Mouse (Mus musculus) heart, embryonic 16.5 days (tissue): ENCODE data around the gene Bicc1. TPM values are rescaled to one million over a fixed set of nuclear protein-coding genes. Genes with fewer than 3 reads are reported as not detected.

Experiments
- ATAC-seq: fragments of 200-750 bp; cut with Nextera tagmentation; replicated peaks from 2 replicates; pipeline ENCODE4 v1.8.0; 2017; ENCODE audit warnings: moderate number of reproducible peaks; ENCODE audit not compliant: insufficient read depth, low FRiP score; ENCODE audit errors: extremely low read depth
- H3K27ac ChIP-seq: fragments of 300-500 bp; sonication (generic); 2 replicates; pipeline ENCODE4 v1.5.1; 2014; ENCODE audit warnings: mild to moderate bottlenecking, low read length, control low read depth, moderate library complexity
- H3K27me3 ChIP-seq: fragments of 300-500 bp; sonication (generic); 2 replicates; pipeline ENCODE4 v1.6.1; 2014; ENCODE audit warnings: low read length, mixed read lengths; ENCODE audit not compliant: control insufficient read depth, insufficient read depth
- H3K36me3 ChIP-seq: fragments of 300-500 bp; sonication (generic); 2 replicates; pipeline ENCODE4 v1.6.1; 2014; ENCODE audit not compliant: control insufficient read depth, insufficient read depth
- H3K4me1 ChIP-seq: fragments of 300-500 bp; sonication (generic); 2 replicates; pipeline ENCODE4 v1.6.1; 2014; ENCODE audit warnings: low read length, mixed read lengths; ENCODE audit not compliant: control insufficient read depth, insufficient read depth
- H3K4me2 ChIP-seq: fragments of 300-500 bp; sonication (generic); 2 replicates; pipeline ENCODE4 v1.6.1; 2014; ENCODE audit warnings: low read depth, mild to moderate bottlenecking, control low read depth, low read length
- H3K4me3 ChIP-seq: fragments of 300-500 bp; sonication (generic); 2 replicates; pipeline ENCODE4 v1.5.1; 2014; ENCODE audit warnings: mild to moderate bottlenecking, control low read depth, low read length
- H3K9ac ChIP-seq: fragments of 300-500 bp; sonication (generic); 2 replicates; pipeline ENCODE4 v1.6.1; 2014; ENCODE audit warnings: low read length, control low read depth
- H3K9me3 ChIP-seq: fragments of 300-500 bp; sonication (generic); replicated peaks from 2 replicates; pipeline ENCODE4 v1.6.1; 2016; ENCODE audit warnings: low read length; ENCODE audit not compliant: control insufficient read depth
- WGBS: fragments of 180-500 bp; shearing (Covaris S2); extraction: QIAGEN DNeasy Blood & Tissue Kit; methylation state at CpG from one replicate; pipeline ENCODE4 v1.1.7; 2014; 5-methylcytosine and 5-hydroxymethylcytosine counted together
- polyA plus RNA-seq: library from polyadenylated mRNA; unstranded; fragments of >200 nt; fragmentation: Nextera tagmentation; extraction: Ambion mirVana; gene quantifications from 2 replicates; pipeline ENCODE4 v1.2.1, GENCODE M21; 2015

The Bicc1 gene
- polyA plus RNA-seq, 1 experiment from 2014 or later, result 16.7 TPM

DNA sequence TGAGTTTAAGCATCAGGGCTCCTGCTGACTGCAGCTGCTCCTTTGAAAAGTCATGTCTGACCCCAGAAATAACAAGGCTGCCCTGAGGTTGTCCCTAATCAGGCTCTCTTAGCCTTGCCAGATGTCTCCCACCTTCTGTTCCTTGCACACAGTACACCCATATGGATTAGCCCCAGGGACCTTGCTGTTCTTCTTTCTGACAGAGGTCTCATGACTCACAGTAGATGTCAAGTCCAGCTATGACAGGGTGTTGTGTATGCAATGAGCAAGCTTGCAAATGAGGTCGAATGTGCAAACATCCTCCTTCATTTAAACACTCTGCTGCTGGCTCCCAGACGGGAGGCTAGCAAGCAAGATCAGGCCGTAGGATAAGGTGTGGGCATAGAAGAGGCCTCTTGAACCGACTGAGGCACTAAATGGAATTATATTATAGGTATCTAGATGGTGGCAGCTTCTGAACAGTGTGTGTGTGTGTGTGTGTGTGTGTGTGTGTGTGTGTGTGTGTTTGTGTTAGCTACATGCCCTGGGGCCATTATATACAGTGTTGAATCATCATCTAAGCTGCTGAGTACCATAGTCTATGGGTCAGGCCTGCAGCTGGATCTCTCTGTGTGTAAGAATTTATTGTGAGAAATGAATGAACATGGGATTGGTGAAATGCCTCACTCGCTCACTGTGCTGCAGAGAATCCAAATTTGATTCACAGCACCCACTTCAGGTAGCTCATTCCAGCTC lies 256.6 kb downstream of the Bicc1 start:
- H3K36me3 ChIP-seq, result no peaks in the 10 kb centered on the region
- no peak overlapping the region for H3K4me3 ChIP-seq
- no peak overlapping the region for H3K4me2 ChIP-seq
- 59% methylated on average over 5 of the region's 5 CpGs for WGBS
- H3K9ac ChIP-seq, result no peak overlapping the region
- no peak for ATAC-seq
- no peaks in the 10 kb centered on the region for H3K27me3 ChIP-seq
- no peaks in the 10 kb centered on the region for H3K9me3 ChIP-seq
- H3K27ac ChIP-seq, result no peak overlapping the region
- no peaks in the 10 kb centered on the region for H3K4me1 ChIP-seq

- Histone ChIP-seq H3K27me3 (no peaks in the 10 kb centered on the region), H3K9me3 (no peaks in the 10 kb centered on the region), H3K36me3 (no peaks in the 10 kb centered on the region), H3K4me2 (no peak overlapping the region), H3K27ac (no peak overlapping the region), H3K9ac (no peak overlapping the region), H3K4me1 (no peaks in the 10 kb centered on the region), H3K4me3 (no peak overlapping the region)
- ATAC-seq, result no peak
- 79% methylated on average over 11 of the region's 11 CpGs for WGBS
Measured at GRCm38 (mm10) chr10:70901193-70901875, 258.2 kb downstream of the Bicc1 start.

GRCm38 (mm10) chr10:70895891-70896290 lies 263.6 kb downstream of the Bicc1 start:
- no peak overlapping the region for H3K9ac ChIP-seq
- H3K27ac ChIP-seq, result no peak overlapping the region
- 76% methylated on average over 8 of the region's 8 CpGs for WGBS
- no peaks in the 10 kb centered on the region for H3K36me3 ChIP-seq
- H3K4me3 ChIP-seq, result no peak overlapping the region
- ATAC-seq, result no peak
- no peaks in the 10 kb centered on the region for H3K9me3 ChIP-seq
- H3K4me1 ChIP-seq, result no peaks in the 10 kb centered on the region
- no peak overlapping the region for H3K4me2 ChIP-seq
- H3K27me3 ChIP-seq, result no peaks in the 10 kb centered on the region

DNA sequence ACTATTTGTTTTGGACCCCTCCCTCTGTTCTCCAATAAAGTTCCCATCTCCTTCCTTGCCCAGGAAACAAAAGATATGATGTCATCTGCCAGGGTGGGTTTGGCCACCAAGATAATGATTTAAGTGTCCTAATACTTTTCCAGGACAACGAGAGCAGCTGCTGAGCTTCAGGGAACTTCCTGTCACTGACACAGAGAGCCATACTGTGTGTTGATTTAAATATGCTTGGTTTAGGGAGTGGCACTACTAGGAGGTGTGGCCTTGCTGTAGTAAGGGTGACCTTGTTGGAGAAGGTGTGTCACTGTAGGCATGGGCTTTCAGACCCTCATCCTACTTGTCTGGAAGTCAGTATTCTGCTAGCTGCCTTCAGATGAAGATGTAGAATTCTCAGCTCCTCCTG lies 281.5 kb downstream of the Bicc1 start:
- H3K9me3 ChIP-seq, result peaks cover 3% of the 10 kb centered on the region; the same call in 1 of the 2 replicates
- H3K27me3 ChIP-seq, result no peaks in the 10 kb centered on the region
- no peak for ATAC-seq
- H3K27ac ChIP-seq, result no peak overlapping the region
- H3K36me3 ChIP-seq, result no peaks in the 10 kb centered on the region
- WGBS, result 51% methylated on average over 1 of the region's 1 CpGs
- no peak overlapping the region for H3K9ac ChIP-seq
- H3K4me3 ChIP-seq, result no peak overlapping the region
- no peak overlapping the region for H3K4me2 ChIP-seq
- no peaks in the 10 kb centered on the region for H3K4me1 ChIP-seq

- no peak for ATAC-seq
- WGBS, result 58% methylated on average over 8 of the region's 8 CpGs
- no peaks in the 10 kb centered on the region for H3K4me1 ChIP-seq
- H3K9me3 ChIP-seq, result peaks cover 3% of the 10 kb centered on the region; the same call in 1 of the 2 replicates
- no peak overlapping the region for H3K27ac ChIP-seq
- no peaks in the 10 kb centered on the region for H3K27me3 ChIP-seq
- H3K9ac ChIP-seq, result no peak overlapping the region
- H3K36me3 ChIP-seq, result no peaks in the 10 kb centered on the region
- H3K4me3 ChIP-seq, result no peak overlapping the region
- H3K4me2 ChIP-seq, result no peak overlapping the region
Measured at GRCm38 (mm10) chr10:70877631-70878030, 281.9 kb downstream of the Bicc1 start.

- 79% methylated on average over 9 of the region's 9 CpGs for WGBS
- Histone ChIP-seq H3K4me2 (no peak overlapping the region), H3K9me3 (peaks cover 3% of the 10 kb centered on the region; the same call in 1 of the 2 replicates), H3K4me1 (no peaks in the 10 kb centered on the region), H3K27ac (no peak overlapping the region), H3K27me3 (no peaks in the 10 kb centered on the region), H3K36me3 (no peaks in the 10 kb centered on the region), H3K4me3 (no peak overlapping the region), H3K9ac (no peak overlapping the region)
- no peak for ATAC-seq
Measured at GRCm38 (mm10) chr10:70876522-70876921, 283.0 kb downstream of the Bicc1 start.

DNA sequence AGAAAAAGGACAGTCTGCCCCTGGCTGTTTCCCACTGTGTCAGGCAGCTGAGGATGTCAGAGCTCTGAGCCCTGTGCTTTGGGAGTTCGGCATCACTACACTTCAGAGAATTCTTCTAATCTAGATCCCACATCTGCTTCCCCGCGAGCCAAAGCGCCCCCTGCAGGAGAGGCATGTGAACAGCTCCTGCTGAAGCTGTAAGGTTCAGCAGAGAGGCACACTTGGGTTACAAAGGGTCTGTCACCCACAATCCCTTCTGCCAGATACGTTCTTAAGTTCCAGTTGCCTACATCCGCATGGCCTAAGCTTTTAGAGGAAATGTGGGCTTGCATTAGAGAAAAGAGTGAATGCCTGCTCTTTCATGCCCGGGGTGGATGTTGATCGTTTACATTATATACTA lies 283.4 kb downstream of the Bicc1 start:
- H3K27me3 ChIP-seq, result no peaks in the 10 kb centered on the region
- no peak overlapping the region for H3K4me3 ChIP-seq
- H3K36me3 ChIP-seq, result no peaks in the 10 kb centered on the region
- WGBS, result 61% methylated on average over 8 of the region's 8 CpGs
- no peak for ATAC-seq
- no peak overlapping the region for H3K4me2 ChIP-seq
- H3K27ac ChIP-seq, result no peak overlapping the region
- no peak overlapping the region for H3K9ac ChIP-seq
- peaks cover 3% of the 10 kb centered on the region; the same call in 1 of the 2 replicates for H3K9me3 ChIP-seq
- no peaks in the 10 kb centered on the region for H3K4me1 ChIP-seq

DNA sequence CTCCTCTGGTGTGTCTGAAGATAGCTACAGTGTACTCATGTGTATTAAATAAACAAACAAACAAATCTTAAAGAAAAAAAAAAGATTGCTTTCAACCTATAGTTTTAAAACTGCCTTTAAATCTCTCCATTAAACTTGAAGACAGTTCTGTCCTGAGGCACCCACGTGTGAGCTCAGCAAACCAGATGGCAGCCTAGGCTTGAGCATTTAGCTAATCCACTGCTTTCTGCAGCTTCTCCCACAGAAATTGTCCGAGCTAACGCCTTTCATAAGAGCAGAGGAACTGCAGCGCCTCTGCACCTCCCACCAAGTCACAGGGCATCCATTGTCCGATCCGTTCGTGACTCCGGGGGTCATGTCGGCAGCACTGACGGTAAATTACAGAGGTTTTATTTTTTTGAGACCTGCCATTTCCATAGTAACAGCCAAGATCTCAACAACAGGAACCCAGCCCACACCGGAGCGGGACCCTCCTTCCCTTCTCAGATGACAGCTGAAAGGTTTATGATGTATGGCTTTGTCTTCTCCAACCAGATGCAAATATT lies 284.4 kb downstream of the Bicc1 start:
- Histone ChIP-seq H3K9me3 (peaks cover 3% of the 10 kb centered on the region; the same call in 1 of the 2 replicates), H3K4me3 (no peak overlapping the region), H3K36me3 (no peaks in the 10 kb centered on the region), H3K27ac (no peak overlapping the region), H3K4me2 (no peak overlapping the region), H3K9ac (no peak overlapping the region), H3K4me1 (no peaks in the 10 kb centered on the region), H3K27me3 (no peaks in the 10 kb centered on the region)
- WGBS, result 63% methylated on average over 12 of the region's 12 CpGs
- no peak for ATAC-seq
